In the genomic region with DNA sequence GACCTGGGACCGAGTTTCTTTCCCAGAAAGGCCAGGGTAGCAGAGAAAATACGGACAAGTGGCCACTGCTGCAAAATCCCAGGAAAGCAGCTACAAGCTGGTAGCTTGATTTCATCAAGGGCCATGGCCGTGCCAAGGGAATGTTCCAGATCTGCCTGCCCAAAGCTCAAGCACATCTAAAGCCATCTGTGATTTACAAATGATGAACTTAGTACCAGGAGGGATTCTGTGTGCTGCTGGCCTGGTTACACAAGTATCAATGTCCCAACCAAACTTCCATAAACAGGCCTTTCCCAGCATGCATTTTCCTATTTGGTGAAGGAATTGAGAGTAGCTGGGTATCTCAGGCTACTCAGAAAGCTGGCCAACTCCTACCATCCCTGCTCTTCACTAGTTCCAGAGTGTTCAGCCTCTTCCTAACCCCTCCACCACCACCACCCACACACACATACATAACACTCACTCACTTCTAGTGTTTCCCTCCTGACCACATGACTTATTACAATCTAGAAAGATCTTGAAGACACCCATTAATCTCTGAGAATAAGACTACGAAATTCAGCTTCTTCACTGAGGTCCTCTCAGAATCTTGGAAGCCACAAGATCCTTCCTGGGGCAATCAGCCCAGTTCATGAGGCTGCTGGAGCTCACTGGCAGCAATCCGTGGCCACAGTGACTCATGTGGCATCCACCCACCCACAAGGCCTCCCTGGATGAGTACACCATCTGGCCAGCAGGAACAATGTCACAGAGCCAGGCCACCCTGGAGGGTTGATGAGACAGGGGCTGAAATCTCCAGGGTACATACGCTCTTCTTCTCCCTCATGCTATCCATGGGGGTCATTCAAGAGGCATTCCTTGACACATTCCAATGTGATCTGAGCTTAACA, we compare ENCODE assay signal across 11 mouse cellular contexts. TPM values are rescaled to one million over a fixed set of nuclear protein-coding genes. Genes with fewer than 3 reads are reported as not detected.
DNase-seq lines count a peak whose midpoint lies in the region; ATAC-seq and TF ChIP-seq lines count a peak whose summit lies in the region.
"Had no signal": no experiment of that assay in that cellular context is flagged by ENCODE, and none has a peak within 500 bp of the region (broad histone marks: within the 10 kb centered on the region; RNA-seq: fewer than 3 reads in every experiment).

No protein-coding gene starts in this region.

- WGBS in stomach, postnatal 0 days, result 78% methylated on average over 6 of the region's 6 CpGs
- WGBS in midbrain, embryonic 16.5 days, result 88% methylated on average over 6 of the region's 6 CpGs
- WGBS in hindbrain, embryonic 16.5 days, result 81% methylated on average over 6 of the region's 6 CpGs

- no peak overlapping the region for H3K4me2 ChIP-seq in stomach, postnatal 0 days (replicated peaks; ENCODE audit: low read depth)
- H3K4me2 ChIP-seq in midbrain, embryonic 16.5 days (ENCODE audit: low read length), result no peak overlapping the region
- no peak overlapping the region for H3K4me2 ChIP-seq in hindbrain, embryonic 16.5 days (ENCODE audit: low read length)

- 0 out of 2 replicates have a peak, but pooled peaks have one; percentile 40 for ATAC-seq in stomach, postnatal 0 days (ENCODE audit: low FRiP score, low TSS enrichment)
- no peak for ATAC-seq in midbrain, embryonic 16.5 days
- no peak for ATAC-seq in hindbrain, embryonic 16.5 days

- no peak overlapping the region for H3K9ac ChIP-seq in stomach, postnatal 0 days (ENCODE audit: low read length)
- no peak overlapping the region for H3K9ac ChIP-seq in midbrain, embryonic 16.5 days (ENCODE audit: low read depth, low read length)
- no peak overlapping the region for H3K9ac ChIP-seq in hindbrain, embryonic 16.5 days (ENCODE audit: low read depth, low read length)

- H3K27me3 ChIP-seq in stomach, postnatal 0 days (ENCODE audit: control insufficient read depth, insufficient read depth, low read length), result no peaks in the 10 kb centered on the region
- no peaks in the 10 kb centered on the region for H3K27me3 ChIP-seq in midbrain, embryonic 16.5 days (ENCODE audit: control insufficient read depth, insufficient read depth, low read depth, low read length)
- no peaks in the 10 kb centered on the region for H3K27me3 ChIP-seq in hindbrain, embryonic 16.5 days (replicated peaks; ENCODE audit: control insufficient read depth, insufficient read depth, low read length)

- TF ChIP-seq EP300 in stomach, postnatal 0 days (optimal IDR thresholded peaks at IDR 0.05), result no peak

- H3K36me3 ChIP-seq in stomach, postnatal 0 days (ENCODE audit: control insufficient read depth, insufficient read depth, low read length), result no peaks in the 10 kb centered on the region
- no peaks in the 10 kb centered on the region for H3K36me3 ChIP-seq in midbrain, embryonic 16.5 days (ENCODE audit: control insufficient read depth, insufficient read depth, low read length)
- no peaks in the 10 kb centered on the region for H3K36me3 ChIP-seq in hindbrain, embryonic 16.5 days (ENCODE audit: control insufficient read depth, insufficient read depth, low read length)
- H3K36me3 ChIP-seq: midbrain, embryonic 10.5 days had no signal

- H3K4me1 ChIP-seq in stomach, postnatal 0 days (replicated peaks; ENCODE audit: control insufficient read depth, insufficient read depth), result no peaks in the 10 kb centered on the region
- H3K4me1 ChIP-seq in midbrain, embryonic 16.5 days (ENCODE audit: control insufficient read depth, insufficient read depth, low read length), result no peaks in the 10 kb centered on the region
- H3K4me1 ChIP-seq in hindbrain, embryonic 16.5 days (ENCODE audit: control insufficient read depth, insufficient read depth, low read depth, low read length), result no peaks in the 10 kb centered on the region
- H3K4me1 ChIP-seq: midbrain, embryonic 10.5 days had no signal

- DNase-seq in urinary bladder, postnatal 36 days (ENCODE audit: low spot score in 2 of 2), result peak; percentile 27 to 68
- DNase-seq in urinary bladder, postnatal 10 days (ENCODE audit: low spot score), result no peak
- peak; percentile 69 for DNase-seq in cerebellum, adult 9-10 months
- DNase-seq in heart, adult 9 months (ENCODE audit: low spot score in 2 of 2), result peak; percentile 70 to 75
- no peak for DNase-seq in stomach, postnatal 0 days (ENCODE audit: low spot score)
- DNase-seq in right cerebral cortex, postnatal 10 days (ENCODE audit: low spot score in 2 of 2), result no peak
- DNase-seq: kidney, adult 18-20 months; retina, postnatal 1 day had no signal

- no peak for TF ChIP-seq CTCF in stomach, postnatal 0 days (IDR thresholded peaks at IDR 0.05; ENCODE audit: low read depth)

- H3K9me3 ChIP-seq in stomach, postnatal 0 days (ENCODE audit: control insufficient read depth, low read length), result no peaks in the 10 kb centered on the region
- H3K9me3 ChIP-seq in midbrain, embryonic 16.5 days (replicated peaks; ENCODE audit: control insufficient read depth, low read length, poor library complexity, severe bottlenecking), result no peaks in the 10 kb centered on the region
- H3K9me3 ChIP-seq in hindbrain, embryonic 16.5 days (ENCODE audit: control insufficient read depth, low read length), result no peaks in the 10 kb centered on the region
- H3K9me3 ChIP-seq: midbrain, embryonic 10.5 days had no signal

- H3K27ac ChIP-seq in stomach, postnatal 0 days (replicated peaks), result no peak overlapping the region
- no peak overlapping the region for H3K27ac ChIP-seq in midbrain, embryonic 16.5 days (ENCODE audit: low read length)
- no peak overlapping the region for H3K27ac ChIP-seq in hindbrain, embryonic 16.5 days (ENCODE audit: low read depth, low read length)
- H3K27ac ChIP-seq: midbrain, embryonic 10.5 days had no signal

- no peak overlapping the region for H3K4me3 ChIP-seq in stomach, postnatal 0 days (ENCODE audit: low read depth, low read length)
- H3K4me3 ChIP-seq in midbrain, embryonic 16.5 days (ENCODE audit: low read depth, low read length), result no peak overlapping the region
- H3K4me3 ChIP-seq in hindbrain, embryonic 16.5 days (ENCODE audit: low read length), result no peak overlapping the region
- H3K4me3 ChIP-seq: midbrain, embryonic 10.5 days had no signal

RNA-seq across cellular contexts. Expression of gene Pid1, which starts 4.1 kb away (rescaled TPM):
- polyA plus RNA-seq in stomach, postnatal 0 days (2015; fragmentation: Nextera tagmentation; extraction: Ambion mirVana), result 13.5 and 15.8 TPM in 2 replicates
- 80.8 and 82.7 TPM in 2 replicates for polyA plus RNA-seq in midbrain, embryonic 16.5 days (2015; fragmentation: Nextera tagmentation; extraction: Ambion mirVana)
- polyA plus RNA-seq in hindbrain, embryonic 16.5 days (2015; fragmentation: Nextera tagmentation; extraction: Ambion mirVana), result 105 and 107 TPM in 2 replicates

Comparison
In these comparisons a context has a peak if more than half of its experiments do, and no peak if none do; other contexts are left out.
1. DNase-seq: peak in urinary bladder, postnatal 36 days (2 of 2), cerebellum, adult 9-10 months (single experiment) and heart, adult 9 months (2 of 2); none in urinary bladder, postnatal 10 days (single experiment), stomach, postnatal 0 days (single experiment) and right cerebral cortex, postnatal 10 days (0 of 2).